Mouse (Mus musculus): ENCODE results near the gene Atp6v1g3. TPM values are rescaled to one million over a fixed set of nuclear protein-coding genes. Genes with fewer than 3 reads are reported as not detected.

Gene Atp6v1g3
- polyA plus RNA-seq, 1 experiment from 2014 or later: not detected

DNA sequence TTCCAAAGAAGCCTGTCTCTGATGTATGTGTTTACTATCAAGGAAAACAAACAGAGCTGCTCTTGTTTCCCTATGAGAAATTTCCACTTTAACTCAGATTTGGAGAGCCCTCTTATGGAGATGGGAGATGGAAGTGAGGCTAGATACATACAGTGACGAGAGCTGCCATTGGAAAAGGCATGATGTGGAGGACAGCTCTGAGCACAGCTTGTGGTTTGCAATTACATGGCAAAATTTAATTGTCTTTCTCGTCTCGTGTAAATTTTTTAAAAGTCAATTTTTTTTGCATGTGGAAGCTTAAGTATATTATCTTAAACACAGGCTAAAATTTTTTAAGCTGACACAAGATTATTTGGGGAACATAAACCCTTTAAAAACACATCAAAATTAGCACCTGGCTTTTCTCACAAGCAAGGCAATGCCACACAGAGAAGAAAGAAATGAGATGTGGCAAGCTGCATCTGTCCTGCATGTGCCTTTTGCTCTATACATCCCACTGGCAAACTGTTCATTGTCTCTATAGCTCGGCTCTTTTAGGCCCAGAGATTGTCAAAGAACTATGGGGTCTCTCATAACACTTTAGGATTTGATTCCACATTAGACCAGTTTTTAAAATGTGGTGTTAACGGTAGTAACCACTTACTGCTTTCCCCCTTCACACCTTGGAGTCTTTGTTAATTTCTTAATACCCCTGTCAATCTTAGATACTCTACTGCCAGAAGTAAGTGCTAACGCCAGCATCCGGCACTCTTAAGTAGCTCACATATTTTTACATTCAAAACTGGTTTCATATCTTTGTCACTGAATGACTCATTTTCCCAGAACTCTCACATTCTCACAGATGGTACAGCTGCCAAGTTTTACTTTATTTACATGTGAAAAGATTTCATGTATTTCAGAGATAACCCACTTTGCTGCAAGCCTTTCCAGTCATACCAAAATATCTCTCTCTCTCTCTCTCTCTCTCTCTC is 16.2 kb downstream of the Atp6v1g3 start:
- ChIA-PET POLR2A (interaction anchor here (1.1 kb wide), 1 partner anchor 8 kb away, joined by 4 read pairs; no protein-coding TSS in a partner anchor), CTCF (interaction anchor here (0.9 to 1.8 kb wide), 4 partner anchors 9 to 153 kb away, joined by 3 to 5 read pairs (median 4); no protein-coding TSS in a partner anchor)
- in situ Hi-C loops (cut with MboI; ENCODE audit: low pct_unique_long_range_greater_than_20kb): no loop called here
- DNase-seq (ENCODE audit: low read depth, low spot score) (no peak), ATAC-seq (no peak)
- no peak for TF ChIP-seq CTCF (IDR thresholded peaks at IDR 0.05)
- peaks cover 3% of the 10 kb centered on the region for H3K27me3 ChIP-seq

DNA sequence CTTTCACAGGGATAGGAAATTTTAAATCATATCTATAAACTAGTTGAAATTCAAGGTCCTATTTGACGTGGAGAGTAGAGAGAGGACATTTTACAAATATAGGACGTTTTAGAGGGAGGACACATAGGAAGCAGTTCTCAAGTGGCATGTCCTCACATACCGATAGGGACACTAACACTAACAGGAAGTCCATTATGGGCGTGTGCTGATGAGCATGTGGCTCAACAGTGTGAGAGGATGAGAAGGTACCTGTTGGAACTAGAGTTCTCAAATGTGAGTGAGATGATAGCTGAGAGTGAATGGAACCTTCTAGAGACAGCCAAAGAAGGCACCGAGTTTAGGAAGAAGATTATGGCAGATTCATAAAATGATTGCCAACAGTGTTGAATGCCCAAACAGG is 17.9 kb downstream of the Atp6v1g3 start:
- POLR2A ChIA-PET: no interaction called here
- CTCF ChIA-PET: interaction anchor here (1.0 kb wide), 1 partner anchor 13 kb away, joined by 3 read pairs; no protein-coding TSS in a partner anchor
- no peak for DNase-seq (ENCODE audit: low read depth, low spot score)
- no peak for ATAC-seq
- in situ Hi-C loops (cut with MboI; ENCODE audit: low pct_unique_long_range_greater_than_20kb): no loop called here
- TF ChIP-seq CTCF (IDR thresholded peaks at IDR 0.05): no peak
- H3K27me3 ChIP-seq: no peaks in the 10 kb centered on the region

DNA sequence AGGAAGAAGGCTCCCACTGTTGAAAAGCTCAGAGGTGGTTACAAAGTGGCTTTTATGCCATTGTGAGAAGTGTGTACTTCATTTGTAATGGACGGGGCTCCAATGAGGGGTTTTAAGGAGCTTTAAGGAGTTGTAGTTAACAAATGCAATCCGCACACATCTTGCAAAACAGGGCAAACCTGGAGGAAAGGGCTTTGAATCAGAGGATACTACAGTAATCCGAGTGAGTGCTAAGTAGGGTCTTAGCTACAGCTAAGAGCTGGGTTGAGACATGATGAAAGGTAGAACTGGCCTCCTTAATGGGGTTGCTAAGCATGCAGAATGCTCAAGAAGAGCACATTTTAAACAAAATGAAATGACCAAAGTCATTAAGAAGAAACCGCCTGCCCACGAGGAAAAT is 20.9 kb downstream of the Atp6v1g3 start:
- ChIA-PET CTCF (interaction anchor here (1.8 to 2.9 kb wide), 2 partner anchors 10 to 14 kb away, joined by 6 to 7 read pairs; no protein-coding TSS in a partner anchor), POLR2A (interaction anchor here (0.6 kb wide), 1 partner anchor 118 kb away, joined by 3 read pairs; no protein-coding TSS in a partner anchor)
- TF ChIP-seq CTCF (IDR thresholded peaks at IDR 0.05): no peak
- in situ Hi-C loops (cut with MboI; ENCODE audit: low pct_unique_long_range_greater_than_20kb): no loop called here
- H3K27me3 ChIP-seq: no peaks in the 10 kb centered on the region
- no peak for ATAC-seq
- DNase-seq (ENCODE audit: low read depth, low spot score): no peak

DNA sequence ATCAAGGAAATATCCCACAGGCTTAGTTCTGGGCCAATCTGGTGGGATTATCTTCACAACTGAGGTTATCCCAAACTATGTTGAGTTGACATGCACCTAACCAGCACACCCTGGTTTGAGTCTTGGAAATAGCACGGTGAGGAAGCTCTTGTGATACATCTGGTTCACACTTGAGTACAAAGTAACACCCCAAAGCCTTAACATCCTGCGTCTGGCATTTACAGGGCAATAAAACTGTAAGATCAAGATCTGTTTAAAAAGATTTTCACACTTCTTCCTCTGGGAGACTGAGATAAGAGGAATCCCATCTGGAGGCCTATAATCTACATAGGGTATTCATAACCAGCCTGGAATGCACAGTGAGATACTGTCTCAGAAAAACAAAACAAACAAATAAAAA is 24.6 kb downstream of the Atp6v1g3 start:
- in situ Hi-C loops (cut with MboI; ENCODE audit: low pct_unique_long_range_greater_than_20kb): no loop called here
- DNase-seq (ENCODE audit: low read depth, low spot score) (no peak), ATAC-seq (no peak)
- ChIA-PET CTCF (interaction anchor here (1.4 kb wide), 1 partner anchor 9 kb away, joined by 3 read pairs; no protein-coding TSS in a partner anchor), POLR2A (interaction anchor here (1.1 kb wide), 1 partner anchor 9 kb away, joined by 4 read pairs; no protein-coding TSS in a partner anchor)
- no peak for TF ChIP-seq CTCF (IDR thresholded peaks at IDR 0.05)
- H3K27me3 ChIP-seq: no peaks in the 10 kb centered on the region

GRCm38 (mm10) chr1:138299576-138299975 is 26.0 kb downstream of the Atp6v1g3 start:
- CTCF ChIA-PET: no interaction called here
- POLR2A ChIA-PET: no interaction called here
- in situ Hi-C loops (cut with MboI; ENCODE audit: low pct_unique_long_range_greater_than_20kb): no loop called here
- no peak for TF ChIP-seq CTCF (IDR thresholded peaks at IDR 0.05)
- ATAC-seq (no peak), DNase-seq (ENCODE audit: low read depth, low spot score) (no peak)
- H3K27me3 ChIP-seq: no peaks in the 10 kb centered on the region

- H3K27me3 ChIP-seq: no peaks in the 10 kb centered on the region
- in situ Hi-C loops (cut with MboI; ENCODE audit: low pct_unique_long_range_greater_than_20kb): no loop called here
- CTCF ChIA-PET: interaction anchor here (1.3 to 2.0 kb wide), 2 partner anchors 26 to 166 kb away, joined by 3 to 7 read pairs; no protein-coding TSS in a partner anchor
- TF ChIP-seq CTCF (IDR thresholded peaks at IDR 0.05): no peak
- ATAC-seq (no peak), DNase-seq (ENCODE audit: low read depth, low spot score) (no peak)
- POLR2A ChIA-PET: no interaction called here
Measured at GRCm38 (mm10) chr1:138301920-138302319, 28.4 kb downstream of the Atp6v1g3 start.

DNA sequence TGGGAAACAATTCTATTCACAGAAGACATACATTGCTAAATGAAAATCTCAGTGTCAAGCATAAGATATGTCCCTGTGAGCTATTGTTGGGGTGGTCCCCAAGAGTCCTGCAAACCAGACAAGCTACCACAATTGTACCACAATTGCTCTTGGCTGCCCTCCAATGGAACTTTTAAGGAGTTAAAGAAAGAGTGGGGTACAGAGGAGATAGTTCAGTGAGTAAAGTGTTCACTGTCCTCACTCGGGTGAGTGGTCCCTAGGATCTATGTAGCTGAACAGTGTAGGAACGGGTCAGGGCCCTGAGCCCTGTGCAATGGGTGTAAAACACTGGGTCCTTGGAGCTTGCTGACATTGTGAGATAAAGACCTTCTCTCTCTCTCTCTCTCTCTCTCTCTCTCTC is 29.2 kb downstream of the Atp6v1g3 start:
- ATAC-seq (no peak), DNase-seq (ENCODE audit: low read depth, low spot score) (no peak)
- in situ Hi-C loops (cut with MboI; ENCODE audit: low pct_unique_long_range_greater_than_20kb): no loop called here
- ChIA-PET POLR2A (no interaction called here), CTCF (interaction anchor here (1.3 to 2.0 kb wide), 2 partner anchors 25 to 167 kb away, joined by 3 to 7 read pairs; no protein-coding TSS in a partner anchor)
- H3K27me3 ChIP-seq: no peaks in the 10 kb centered on the region
- TF ChIP-seq CTCF (IDR thresholded peaks at IDR 0.05): peak; percentile 10

GRCm38 (mm10) chr1:138303296-138303695 is 29.8 kb downstream of the Atp6v1g3 start:
- no peak for ATAC-seq
- in situ Hi-C loops (cut with MboI; ENCODE audit: low pct_unique_long_range_greater_than_20kb): no loop called here
- CTCF ChIA-PET: interaction anchor here (1.0 to 2.0 kb wide), 2 partner anchors 15 to 25 kb away, joined by 3 to 7 read pairs; no protein-coding TSS in a partner anchor
- H3K27me3 ChIP-seq: no peaks in the 10 kb centered on the region
- POLR2A ChIA-PET: no interaction called here
- no peak for TF ChIP-seq CTCF (IDR thresholded peaks at IDR 0.05)
- no peak for DNase-seq (ENCODE audit: low read depth, low spot score)

DNA sequence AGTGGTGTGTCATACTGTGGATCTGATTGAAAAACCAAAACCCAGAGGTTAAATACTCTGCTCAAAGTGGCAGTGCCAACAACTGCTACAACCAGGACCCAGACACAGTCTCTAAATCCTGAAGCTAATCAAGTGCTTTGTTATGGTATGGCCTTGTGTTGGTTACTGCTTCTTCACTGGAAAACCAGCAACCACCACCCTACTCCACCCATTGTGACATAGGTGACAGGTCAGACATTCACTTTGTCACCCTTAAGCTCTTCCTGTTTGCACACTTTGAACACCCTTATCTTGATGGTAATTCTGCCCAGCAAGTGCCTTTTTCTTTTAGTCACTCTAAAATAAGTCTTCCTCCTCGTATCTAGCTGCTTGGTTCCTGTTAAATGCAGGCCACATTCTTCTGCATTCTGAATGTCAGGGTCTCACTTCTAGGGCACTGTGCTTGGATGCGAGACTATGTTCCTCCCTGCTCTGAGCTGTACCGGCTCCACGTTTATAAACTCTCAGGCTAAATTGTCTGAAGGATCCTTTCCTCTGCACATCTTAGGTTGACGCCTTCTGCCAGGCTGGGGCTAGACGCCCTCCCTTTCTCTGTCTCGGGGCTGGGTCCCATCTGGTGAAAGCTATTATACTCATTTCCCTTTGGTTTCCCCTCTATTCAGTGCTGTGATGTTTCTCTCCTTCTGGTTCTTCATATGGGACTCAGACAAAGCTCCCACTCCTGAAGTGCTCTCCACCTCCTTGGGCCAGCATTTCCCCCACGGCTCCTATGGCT is 30.8 kb downstream of the Atp6v1g3 start:
- ChIA-PET POLR2A (no interaction called here), CTCF (interaction anchor here (1.0 to 1.8 kb wide), 4 partner anchors 10 to 16 kb away, joined by 3 to 6 read pairs (median 4); no protein-coding TSS in a partner anchor)
- no peaks in the 10 kb centered on the region for H3K27me3 ChIP-seq
- no peak for TF ChIP-seq CTCF (IDR thresholded peaks at IDR 0.05)
- DNase-seq (ENCODE audit: low read depth, low spot score): no peak
- no peak for ATAC-seq
- in situ Hi-C loops (cut with MboI; ENCODE audit: low pct_unique_long_range_greater_than_20kb): no loop called here

DNA sequence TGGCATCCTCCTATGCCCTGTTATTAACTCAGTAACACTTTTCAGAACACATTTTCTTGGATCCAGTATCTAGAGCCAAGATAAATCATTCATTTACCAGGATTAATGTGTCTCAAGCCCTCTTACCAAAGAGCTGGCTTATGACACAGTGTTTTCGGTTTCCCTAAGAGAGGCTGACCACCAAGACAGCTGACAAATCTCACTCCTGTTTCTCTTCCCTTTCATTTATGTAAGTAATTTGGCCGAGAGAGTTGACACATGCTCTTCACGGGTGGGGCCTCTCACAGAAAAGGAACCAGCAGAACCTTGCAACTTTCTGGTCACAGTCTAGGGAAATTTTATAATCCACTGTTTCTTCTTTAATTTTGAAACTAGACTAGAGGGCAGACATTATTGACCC is 49.1 kb downstream of the Atp6v1g3 start:
- ChIA-PET POLR2A (no interaction called here), CTCF (no interaction called here)
- ATAC-seq (no peak), DNase-seq (ENCODE audit: low read depth, low spot score) (no peak)
- no peak for TF ChIP-seq CTCF (IDR thresholded peaks at IDR 0.05)
- peaks cover 13% of the 10 kb centered on the region for H3K27me3 ChIP-seq
- in situ Hi-C loops (cut with MboI; ENCODE audit: low pct_unique_long_range_greater_than_20kb): loop anchor here (10.0 kb wide), 3 partner anchors 188 to 942 kb away; no protein-coding TSS in a partner anchor

All from Patski (cell line).